Mouse (Mus musculus) embryonic fibroblast, embryonic 13.5 days (primary cell): ENCODE measurements around the gene Sdk2. TPM values are rescaled to one million over a fixed set of nuclear protein-coding genes. Genes with fewer than 3 reads are reported as not detected.

Experiments
- H3K27ac ChIP-seq: 2 replicates; pipeline ENCODE4 v1.5.1; 2012; ENCODE audit warnings: low read length, control low read depth, inconsistent platforms; ENCODE audit not compliant: insufficient read depth
- H3K4me1 ChIP-seq: 2 replicates; pipeline ENCODE4 v1.6.1; 2011; ENCODE audit warnings: low read length; ENCODE audit not compliant: control insufficient read depth, insufficient read depth
- H3K4me3 ChIP-seq: 2 replicates; pipeline ENCODE4 v1.5.1; 2011; ENCODE audit warnings: mild to moderate bottlenecking, control low read depth, low read length; ENCODE audit not compliant: insufficient read depth
- CTCF ChIP-seq: IDR thresholded peaks from 2 replicates; pipeline ENCODE4 v1.5.1; 2011; ENCODE audit warnings: mild to moderate bottlenecking, control low read depth, low read length, moderate library complexity, borderline replicate concordance; ENCODE audit not compliant: insufficient read depth
- POLR2A ChIP-seq: IDR thresholded peaks from 2 replicates; pipeline ENCODE4 v1.6.1; 2011; ENCODE audit warnings: low read depth, mild to moderate bottlenecking, control low read depth, low read length, moderate library complexity
- polyA plus RNA-seq: library from polyadenylated mRNA; stranded (reverse); fragments of >200 nt; gene quantifications from 2 replicates; pipeline ENCODE4 v1.2.4, GENCODE M21; 2011; ENCODE audit warnings: low read depth; ENCODE audit not compliant: missing spikeins, insufficient read length

Sdk2 gene
- polyA plus RNA-seq, 1 experiment = 0.83 TPM

DNA sequence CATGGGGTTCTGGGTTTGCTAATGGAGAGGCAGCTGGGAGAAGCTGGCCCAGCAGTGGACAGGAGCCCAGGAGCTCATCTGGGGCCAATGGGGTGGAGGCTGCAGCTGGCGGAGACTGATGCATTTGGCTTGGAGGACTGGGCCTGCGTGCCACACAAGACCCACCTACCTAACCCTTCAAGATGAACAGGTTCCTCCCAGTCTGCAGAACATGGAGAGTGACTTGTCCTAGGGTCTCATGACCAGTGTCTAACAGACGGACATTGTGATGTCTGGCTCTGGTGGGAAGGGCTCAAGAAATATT is 91.2 kb downstream of the Sdk2 start:
- TF ChIP-seq CTCF (no peak), POLR2A (no peak)
- Histone ChIP-seq H3K4me1 (no peaks in the 10 kb centered on the region), H3K27ac (no peak overlapping the region), H3K4me3 (no peak overlapping the region)

DNA sequence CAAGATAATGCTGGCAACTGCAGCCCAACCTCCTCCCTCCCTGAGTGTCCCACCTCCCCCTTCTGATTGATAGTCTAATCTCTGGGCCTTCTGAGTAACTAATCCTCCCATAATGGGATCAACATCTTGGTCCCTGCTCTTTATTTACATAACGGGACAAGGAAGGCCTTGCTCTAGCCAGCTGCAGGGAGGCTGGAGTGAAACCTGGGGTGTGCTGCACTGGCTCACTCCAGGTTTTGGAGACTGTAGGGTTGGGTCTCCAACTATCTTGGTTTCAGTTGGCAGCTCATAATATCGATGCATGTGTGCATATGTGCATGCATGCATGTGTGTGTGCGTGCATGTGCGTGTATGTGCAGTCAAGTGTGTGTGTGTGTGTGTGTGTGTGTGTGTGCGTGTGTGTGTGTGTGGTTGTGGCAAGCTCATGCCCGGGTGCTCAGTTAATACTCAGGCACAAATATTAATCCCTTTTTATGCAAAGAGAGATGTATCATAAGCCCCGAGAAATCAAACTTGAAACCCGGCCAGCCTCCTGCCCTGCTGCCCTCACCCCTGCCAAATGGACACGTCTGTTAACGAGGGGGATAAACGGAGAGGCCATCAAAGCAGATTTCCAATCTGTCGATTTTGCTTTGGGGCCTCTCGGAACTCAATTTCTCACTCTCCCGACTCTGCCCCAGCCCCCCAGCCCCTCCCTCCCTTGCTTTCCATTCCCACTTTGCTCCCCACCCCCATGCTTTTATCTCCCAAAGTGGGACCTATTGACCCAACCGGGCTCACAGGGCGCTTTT is 91.8 kb downstream of the Sdk2 start:
- TF ChIP-seq CTCF (no peak), POLR2A (no peak)
- H3K27ac ChIP-seq = no peak overlapping the region
- H3K4me1 ChIP-seq = no peaks in the 10 kb centered on the region
- no peak overlapping the region for H3K4me3 ChIP-seq

DNA sequence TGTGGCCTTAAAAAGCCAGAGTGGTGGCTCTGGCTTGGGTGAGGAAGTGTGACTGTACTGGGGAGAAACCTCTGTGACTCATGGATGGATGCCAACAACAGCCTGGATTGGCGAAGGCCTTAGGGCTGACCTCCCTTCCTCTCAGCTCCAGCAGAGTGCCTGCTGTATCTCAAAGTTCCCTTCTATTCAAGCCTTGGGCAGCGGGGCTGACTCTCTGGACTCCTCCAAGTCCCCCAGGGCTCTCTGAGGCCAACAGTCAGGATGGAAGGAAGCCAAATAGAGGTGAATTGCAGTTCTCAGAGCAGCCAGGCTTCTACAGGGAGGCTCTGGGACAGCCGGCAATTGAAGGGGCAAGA is 94.4 kb downstream of the Sdk2 start:
- H3K27ac ChIP-seq = no peak overlapping the region
- H3K4me1 ChIP-seq = no peaks in the 10 kb centered on the region
- no peak overlapping the region for H3K4me3 ChIP-seq
- no peak for TF ChIP-seq POLR2A
- no peak for TF ChIP-seq CTCF

DNA sequence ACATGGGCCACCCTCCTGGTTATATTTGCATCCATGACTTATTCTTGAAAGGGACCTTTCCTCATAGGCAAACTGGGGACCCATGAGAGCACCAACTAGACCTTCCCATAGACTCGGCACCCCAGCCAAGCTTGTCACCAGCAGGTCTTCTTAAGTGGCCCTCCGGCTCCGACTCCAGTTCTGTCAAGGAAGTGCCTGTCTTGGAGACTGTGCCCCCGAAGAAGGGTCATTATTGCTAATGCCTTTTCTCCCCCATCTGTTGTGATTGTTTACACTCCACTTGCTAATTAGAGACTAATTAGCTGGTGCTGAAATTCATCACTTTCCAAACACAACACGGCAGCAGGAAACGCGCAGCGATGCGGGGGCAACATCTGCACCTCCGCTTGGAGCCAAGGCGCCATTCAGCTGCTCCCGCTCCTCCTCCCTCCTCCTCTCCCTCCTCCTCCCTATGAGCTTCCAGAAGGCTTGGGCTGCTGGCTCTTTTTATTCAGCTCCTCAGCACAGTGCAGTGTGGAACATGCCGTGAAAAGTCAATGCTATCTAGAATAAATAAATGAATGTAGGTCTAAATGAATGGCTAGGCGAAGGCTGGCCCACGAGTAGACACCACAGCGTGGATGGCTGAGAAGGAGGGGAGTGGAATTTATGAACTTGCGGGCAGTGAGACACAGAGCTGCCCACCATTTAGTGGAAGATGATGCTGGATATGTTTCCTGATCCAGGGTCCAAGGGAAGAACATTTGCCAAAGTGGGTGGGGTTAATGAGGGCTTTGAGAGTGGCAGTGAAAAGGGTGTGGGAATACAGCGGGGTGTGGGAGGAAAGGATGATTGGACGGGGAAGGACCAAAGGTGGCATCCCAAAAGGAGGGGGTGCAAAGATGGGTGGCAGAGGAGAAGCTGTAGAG is 95.0 kb downstream of the Sdk2 start:
- no peak overlapping the region for H3K4me3 ChIP-seq
- TF ChIP-seq CTCF (no peak), POLR2A (no peak)
- no peak overlapping the region for H3K27ac ChIP-seq
- no peaks in the 10 kb centered on the region for H3K4me1 ChIP-seq

DNA sequence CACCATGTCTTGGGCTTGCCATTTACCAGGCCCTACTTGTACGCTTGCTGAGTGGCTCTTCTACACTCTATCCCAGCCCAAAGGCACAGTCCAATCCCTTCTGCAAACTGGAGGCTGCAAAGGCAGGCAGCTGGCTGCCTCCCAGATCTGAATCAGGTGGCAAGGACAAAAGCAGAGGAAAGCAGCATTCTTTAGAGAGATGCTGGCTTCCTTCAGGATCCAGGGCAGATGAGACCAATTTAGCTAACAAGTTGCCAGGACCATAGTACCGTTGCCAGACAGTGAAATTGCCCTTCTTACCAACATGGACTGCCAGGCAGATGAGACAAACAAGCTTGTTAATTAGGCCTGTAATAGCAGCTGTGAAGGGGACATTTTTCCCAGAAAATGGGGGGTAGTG is 96.8 kb downstream of the Sdk2 start:
- Histone ChIP-seq H3K4me1 (no peaks in the 10 kb centered on the region), H3K4me3 (no peak overlapping the region), H3K27ac (no peak overlapping the region)
- TF ChIP-seq POLR2A (no peak), CTCF (no peak)

DNA sequence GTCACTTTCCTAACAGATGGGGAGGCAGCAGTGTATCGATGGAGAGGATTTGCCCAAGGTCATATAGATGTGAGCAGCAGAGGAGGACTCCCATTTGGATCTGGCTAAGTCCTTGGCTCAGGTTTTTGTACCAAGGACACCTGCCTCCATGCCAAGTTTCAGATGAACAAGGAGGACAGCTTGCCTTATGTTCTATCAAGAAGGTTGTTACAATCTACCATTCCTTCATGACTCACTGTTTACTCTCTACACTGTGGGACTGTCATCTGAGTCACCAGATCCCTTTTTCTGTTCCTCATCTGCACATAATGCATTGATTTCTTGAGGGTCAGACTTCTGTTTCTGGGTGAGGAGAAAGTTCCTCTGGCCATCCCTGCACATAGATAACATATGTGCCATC is 101.6 kb downstream of the Sdk2 start:
- Histone ChIP-seq H3K4me3 (no peak overlapping the region), H3K27ac (no peak overlapping the region), H3K4me1 (no peaks in the 10 kb centered on the region)
- TF ChIP-seq CTCF (no peak), POLR2A (no peak)

DNA sequence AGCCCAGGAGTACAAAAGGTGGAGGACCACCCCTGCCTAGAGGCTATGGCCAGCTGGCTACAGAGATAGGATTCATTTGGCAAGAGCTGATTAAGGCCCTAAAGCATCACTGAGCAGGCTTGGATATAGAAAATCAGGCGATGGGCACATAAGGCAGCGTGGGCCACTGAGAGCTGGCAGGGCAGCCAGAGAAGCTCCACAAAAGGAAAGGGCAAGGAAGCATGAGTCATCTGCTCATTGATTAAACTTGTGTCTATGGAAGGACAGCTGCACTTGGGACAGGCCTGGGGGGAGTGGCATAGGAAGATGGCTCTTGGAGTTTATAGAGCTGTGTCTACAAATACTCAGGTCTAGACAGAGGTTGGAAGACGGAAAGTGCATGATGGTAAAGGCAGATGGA is 104.1 kb downstream of the Sdk2 start:
- no peak overlapping the region for H3K27ac ChIP-seq
- TF ChIP-seq POLR2A = no peak
- TF ChIP-seq CTCF = no peak
- no peak overlapping the region for H3K4me3 ChIP-seq
- H3K4me1 ChIP-seq = no peaks in the 10 kb centered on the region

DNA sequence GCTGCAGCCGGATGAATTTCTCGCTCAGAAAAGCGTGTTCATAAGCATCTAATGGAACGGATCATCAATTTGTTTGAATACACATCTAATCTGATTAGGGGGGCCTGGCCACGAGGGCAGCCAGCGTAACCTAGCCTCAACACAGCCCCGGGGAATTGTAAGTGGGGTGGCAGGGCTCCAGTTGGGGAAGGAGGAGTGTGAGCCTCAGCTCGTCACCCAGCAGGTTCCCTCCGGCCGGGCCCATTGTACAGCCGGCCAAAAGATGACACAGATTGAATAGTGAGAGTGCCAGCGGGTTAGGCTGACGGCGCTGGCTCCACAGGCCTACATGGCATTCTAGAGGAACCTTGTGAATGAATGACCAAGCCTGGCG is 115.2 kb downstream of the Sdk2 start:
- H3K4me1 ChIP-seq = no peaks in the 10 kb centered on the region
- H3K27ac ChIP-seq = no peak overlapping the region
- no peak for TF ChIP-seq CTCF
- TF ChIP-seq POLR2A = no peak
- no peak overlapping the region for H3K4me3 ChIP-seq

DNA sequence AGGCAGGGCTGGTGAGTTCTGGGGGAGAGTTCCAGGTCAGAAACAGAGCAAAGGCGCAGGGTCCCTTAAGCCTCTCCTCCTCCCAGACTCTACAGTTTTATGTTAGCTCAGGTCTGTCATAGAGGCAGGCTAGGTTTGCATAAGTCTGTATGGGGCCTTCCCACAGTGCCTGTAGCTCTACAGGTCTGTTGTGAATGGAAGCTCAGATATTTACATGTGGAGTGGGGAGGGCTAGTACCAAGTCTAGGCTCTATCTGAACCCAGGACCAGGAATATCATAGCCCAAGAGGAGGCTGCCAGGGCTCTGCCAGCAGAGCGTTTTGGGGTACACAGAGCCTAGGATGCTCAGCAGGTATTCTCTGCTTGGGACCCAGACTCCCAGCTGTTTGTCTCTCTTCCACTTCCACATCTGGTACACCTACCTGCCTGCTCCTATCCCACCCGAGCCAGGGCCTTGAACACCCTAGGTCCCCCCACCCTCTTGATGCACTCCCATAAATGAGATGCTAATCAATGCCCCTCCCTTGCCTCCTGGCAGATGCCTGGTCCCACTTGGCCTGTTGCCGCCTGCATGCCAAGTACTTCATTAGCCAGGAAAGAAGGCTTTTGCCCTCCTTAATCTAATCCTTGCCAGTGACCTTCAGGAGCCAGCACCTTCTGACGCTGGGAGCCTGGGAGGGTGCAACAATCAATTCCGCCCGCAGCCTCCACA is 115.8 kb downstream of the Sdk2 start:
- TF ChIP-seq CTCF (no peak), POLR2A (no peak)
- no peak overlapping the region for H3K4me3 ChIP-seq
- H3K4me1 ChIP-seq = no peaks in the 10 kb centered on the region
- H3K27ac ChIP-seq = no peak overlapping the region

DNA sequence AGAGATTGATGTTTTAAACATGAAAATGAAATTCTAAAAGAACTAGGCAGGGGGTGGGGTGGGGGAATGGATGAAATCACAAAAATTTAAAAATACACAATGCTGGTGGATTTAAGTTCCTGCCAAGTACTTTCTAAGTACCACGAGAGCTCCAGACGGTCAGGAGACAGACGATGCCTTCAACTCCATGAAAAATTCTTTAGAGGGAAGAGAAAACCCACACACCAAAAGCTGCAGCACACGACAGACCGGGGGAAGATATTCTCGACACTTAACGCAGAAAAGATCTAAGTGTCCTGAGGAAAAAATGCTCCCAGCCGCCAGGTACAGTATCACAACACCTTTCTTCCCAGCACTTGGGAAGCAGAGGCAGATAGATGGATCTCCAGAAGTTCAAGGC is 118.2 kb downstream of the Sdk2 start:
- H3K4me3 ChIP-seq = no peak overlapping the region
- TF ChIP-seq CTCF = no peak
- H3K4me1 ChIP-seq = no peaks in the 10 kb centered on the region
- H3K27ac ChIP-seq = no peak overlapping the region
